Mouse (Mus musculus) kidney, adult 2 months (tissue): ENCODE results near the gene Pax4.

ENCODE experiments used
- CTCF ChIP-seq: fragments of 200-500 bp; conservative IDR thresholded peaks from 2 replicates; pipeline ENCODE4 v1.5.1; 2011; ENCODE audit warnings: low read depth, mild to moderate bottlenecking, control low read depth, low read length, moderate library complexity, mixed read lengths; ENCODE audit not compliant: insufficient read depth, insufficient read length
- POLR2A ChIP-seq: fragments of 200-500 bp; IDR thresholded peaks from one replicate; pipeline ENCODE4 v1.6.1; 2011; ENCODE audit warnings: low read depth, low read length, control low read depth

GRCm38 (mm10) chr6:28427096-28427839 lies 21.9 kb downstream of the Pax4 start, which contains the start of gene Fscn3:
- no peak for TF ChIP-seq CTCF
- no peak for TF ChIP-seq POLR2A
